Mouse (Mus musculus): Measurements from ENCODE around the gene Zscan5b. TPM values are rescaled to one million over a fixed set of nuclear protein-coding genes. Genes with fewer than 3 reads are reported as not detected.
"Not testable (repeated sequence)": the region's sequence is repeated elsewhere in the genome, so short reads cannot be mapped to it uniquely, and the experiment has no call there.

Gene Zscan5b
- polyA plus RNA-seq, 1 experiment from 2014 or later: not detected

GRCm38 (mm10) chr7:6228491-6228890, 6.4 kb downstream of the Zscan5b start:
- not testable (repeated sequence) for H3K4me2 ChIP-seq (ENCODE audit: low read length); H3K27me3 ChIP-seq (ENCODE audit: insufficient read depth, low read length); H3K4me3 ChIP-seq (replicated peaks; ENCODE audit: low read depth, low read length); H3K9ac ChIP-seq (ENCODE audit: low read depth, low read length); H3K36me3 ChIP-seq (ENCODE audit: insufficient read depth, low read length); ATAC-seq (replicated peaks; ENCODE audit: low FRiP score, low read depth); H3K27ac ChIP-seq; H3K4me1 ChIP-seq (replicated peaks; ENCODE audit: insufficient read depth, low read length); H3K9me3 ChIP-seq (replicated peaks; ENCODE audit: low read length)
- 57% methylated on average over 8 of the region's 8 CpGs for WGBS
- peak; percentile 35; the same call in 1 of the 2 replicates for TF ChIP-seq CTCF (IDR thresholded peaks at IDR 0.05; ENCODE audit: low read depth)
- peak; percentile 14 for DNase-seq (ENCODE audit: low spot score)

GRCm38 (mm10) chr7:6239787-6240186, 17.7 kb downstream of the Zscan5b start:
- WGBS: 57% methylated on average over 11 of the region's 11 CpGs
- no peaks in the 10 kb centered on the region for H3K9me3 ChIP-seq (replicated peaks; ENCODE audit: low read length)
- no peak overlapping the region for H3K4me3 ChIP-seq (replicated peaks; ENCODE audit: low read depth, low read length)
- no peak overlapping the region for H3K27ac ChIP-seq
- no peaks in the 10 kb centered on the region for H3K36me3 ChIP-seq (ENCODE audit: insufficient read depth, low read length)
- TF ChIP-seq CTCF (IDR thresholded peaks at IDR 0.05; ENCODE audit: low read depth): no peak
- H3K4me1 ChIP-seq (replicated peaks; ENCODE audit: insufficient read depth, low read length): no peaks in the 10 kb centered on the region
- no peak for ATAC-seq (replicated peaks; ENCODE audit: low FRiP score, low read depth)
- H3K9ac ChIP-seq (ENCODE audit: low read depth, low read length): no peak overlapping the region
- H3K27me3 ChIP-seq (ENCODE audit: insufficient read depth, low read length): no peaks in the 10 kb centered on the region
- DNase-seq (ENCODE audit: low spot score): no peak
- no peak overlapping the region for H3K4me2 ChIP-seq (ENCODE audit: low read length)

- 12% methylated on average over 1 of the region's 1 CpGs for WGBS
- H3K9me3 ChIP-seq (replicated peaks; ENCODE audit: low read length); H3K36me3 ChIP-seq (ENCODE audit: insufficient read depth, low read length); H3K27me3 ChIP-seq (ENCODE audit: insufficient read depth, low read length); H3K4me2 ChIP-seq (ENCODE audit: low read length); H3K4me3 ChIP-seq (replicated peaks; ENCODE audit: low read depth, low read length); H3K9ac ChIP-seq (ENCODE audit: low read depth, low read length); ATAC-seq (replicated peaks; ENCODE audit: low FRiP score, low read depth); H3K4me1 ChIP-seq (replicated peaks; ENCODE audit: insufficient read depth, low read length); H3K27ac ChIP-seq: not testable (repeated sequence)
- peak; percentile 71 for TF ChIP-seq CTCF (IDR thresholded peaks at IDR 0.05; ENCODE audit: low read depth)
- DNase-seq (ENCODE audit: low spot score): peak; percentile 21
Measured at GRCm38 (mm10) chr7:6240841-6241425, 18.9 kb downstream of the Zscan5b start.

GRCm38 (mm10) chr7:6244361-6245292, 22.5 kb downstream of the Zscan5b start:
- Histone ChIP-seq H3K9me3 (replicated peaks; ENCODE audit: low read length) (no peaks in the 10 kb centered on the region), H3K4me2 (ENCODE audit: low read length) (no peak overlapping the region), H3K27ac (no peak overlapping the region), H3K27me3 (ENCODE audit: insufficient read depth, low read length) (no peaks in the 10 kb centered on the region), H3K4me3 (replicated peaks; ENCODE audit: low read depth, low read length) (no peak overlapping the region), H3K4me1 (replicated peaks; ENCODE audit: insufficient read depth, low read length) (no peaks in the 10 kb centered on the region), H3K9ac (ENCODE audit: low read depth, low read length) (no peak overlapping the region), H3K36me3 (ENCODE audit: insufficient read depth, low read length) (no peaks in the 10 kb centered on the region)
- ATAC-seq (replicated peaks; ENCODE audit: low FRiP score, low read depth) (no peak), DNase-seq (ENCODE audit: low spot score) (no peak)
- TF ChIP-seq CTCF (IDR thresholded peaks at IDR 0.05; ENCODE audit: low read depth): no peak
- 41% methylated on average over 11 of the region's 11 CpGs for WGBS

GRCm38 (mm10) chr7:6252410-6252809, 30.3 kb downstream of the Zscan5b start, which contains the start of gene Epp13:
Epp13 (plus strand) TSS chr7:6252710.
- Histone ChIP-seq H3K27me3 (ENCODE audit: insufficient read depth, low read length) (no peaks in the 10 kb centered on the region), H3K4me1 (replicated peaks; ENCODE audit: insufficient read depth, low read length) (no peaks in the 10 kb centered on the region), H3K9me3 (replicated peaks; ENCODE audit: low read length) (no peaks in the 10 kb centered on the region), H3K27ac (no peak within 1 kb of the TSS), H3K9ac (ENCODE audit: low read depth, low read length) (no peak within 1 kb of the TSS), H3K36me3 (ENCODE audit: insufficient read depth, low read length) (no peaks in the 10 kb centered on the region), H3K4me3 (replicated peaks; ENCODE audit: low read depth, low read length) (no peak within 1 kb of the TSS), H3K4me2 (ENCODE audit: low read length) (no peak within 1 kb of the TSS)
- 79% methylated on average over 6 of the region's 6 CpGs for WGBS
- ATAC-seq (replicated peaks; ENCODE audit: low FRiP score, low read depth) (no peak), DNase-seq (ENCODE audit: low spot score) (no peak)
- TF ChIP-seq CTCF (IDR thresholded peaks at IDR 0.05; ENCODE audit: low read depth): no peak

- DNase-seq (ENCODE audit: low spot score) (no peak), ATAC-seq (replicated peaks; ENCODE audit: low FRiP score, low read depth) (no peak)
- no peaks in the 10 kb centered on the region for H3K9me3 ChIP-seq (replicated peaks; ENCODE audit: low read length)
- H3K4me2 ChIP-seq (ENCODE audit: low read length): no peak overlapping the region
- no peak overlapping the region for H3K27ac ChIP-seq
- no peaks in the 10 kb centered on the region for H3K4me1 ChIP-seq (replicated peaks; ENCODE audit: insufficient read depth, low read length)
- 90% methylated on average over 5 of the region's 5 CpGs for WGBS
- TF ChIP-seq CTCF (IDR thresholded peaks at IDR 0.05; ENCODE audit: low read depth): no peak
- H3K36me3 ChIP-seq (ENCODE audit: insufficient read depth, low read length): no peaks in the 10 kb centered on the region
- H3K27me3 ChIP-seq (ENCODE audit: insufficient read depth, low read length): no peaks in the 10 kb centered on the region
- no peak overlapping the region for H3K9ac ChIP-seq (ENCODE audit: low read depth, low read length)
- no peak overlapping the region for H3K4me3 ChIP-seq (replicated peaks; ENCODE audit: low read depth, low read length)
Measured at GRCm38 (mm10) chr7:6254451-6254850, 32.4 kb downstream of the Zscan5b start.

Measured in kidney, postnatal 0 days (tissue).